Mouse (Mus musculus): ENCODE data around the gene Zfp622. TPM values are rescaled to one million over a fixed set of nuclear protein-coding genes. Genes with fewer than 3 reads are reported as not detected.

Zfp622 gene
- polyA plus RNA-seq, 1 experiment from 2014 or later = 38.8 TPM

DNA sequence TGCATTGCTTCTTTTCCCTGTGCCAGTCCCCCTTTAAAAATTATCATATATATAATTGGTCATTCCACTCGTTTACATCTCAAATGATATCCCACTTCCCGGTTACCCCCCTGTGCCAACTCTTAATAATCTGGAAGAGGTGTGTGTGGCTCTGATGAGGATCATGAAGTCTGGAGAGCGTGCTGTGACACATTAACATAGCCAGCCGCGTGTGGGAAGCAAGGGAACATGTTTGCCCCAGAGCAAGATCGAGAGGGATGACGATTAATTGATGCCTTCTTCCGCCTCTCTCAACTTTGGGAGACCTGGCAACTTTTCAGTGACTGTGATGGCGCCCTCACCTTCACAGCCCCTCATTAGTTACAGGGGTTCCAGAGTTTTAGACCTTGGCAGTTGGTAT, 34.5 kb upstream of the Zfp622 start:
- Histone ChIP-seq H3K36me3 (replicated peaks) (no peaks in the 10 kb centered on the region), H3K27me3 (replicated peaks) (no peaks in the 10 kb centered on the region), H3K4me1 (no peaks in the 10 kb centered on the region), H3K9ac (no peak overlapping the region), H3K9me3 (no peaks in the 10 kb centered on the region), H3K4me3 (no peak overlapping the region), H3K4me2 (no peak overlapping the region), H3K27ac (no peak overlapping the region)
- 88% methylated on average over 9 of the region's 9 CpGs for WGBS
- no peak for ATAC-seq (replicated peaks)

DNA sequence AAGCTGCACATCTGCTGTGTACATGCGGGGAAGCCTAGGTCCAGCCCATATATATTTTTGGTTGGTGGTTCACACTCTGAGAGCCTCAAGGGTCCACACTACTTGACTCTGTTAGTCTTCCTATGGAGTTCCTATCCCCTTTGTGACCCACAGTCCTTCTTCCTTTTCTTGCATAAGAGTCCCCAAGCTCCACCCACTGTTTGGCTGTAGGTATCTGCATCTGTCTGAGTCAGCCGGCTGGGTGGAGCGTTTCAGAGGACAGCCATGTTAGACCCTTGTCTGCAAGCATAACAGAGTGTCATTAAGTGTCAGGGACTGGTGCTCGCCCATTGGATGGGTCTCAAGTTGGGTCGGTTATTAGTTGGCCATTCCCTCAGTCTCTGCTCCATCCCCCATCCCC, 33.6 kb upstream of the Zfp622 start:
- Histone ChIP-seq H3K27ac (no peak overlapping the region), H3K9ac (no peak overlapping the region), H3K4me3 (no peak overlapping the region), H3K36me3 (replicated peaks) (no peaks in the 10 kb centered on the region), H3K4me2 (no peak overlapping the region), H3K9me3 (no peaks in the 10 kb centered on the region), H3K27me3 (replicated peaks) (no peaks in the 10 kb centered on the region), H3K4me1 (no peaks in the 10 kb centered on the region)
- no peak for ATAC-seq (replicated peaks)
- WGBS = 90% methylated on average over 5 of the region's 5 CpGs

DNA sequence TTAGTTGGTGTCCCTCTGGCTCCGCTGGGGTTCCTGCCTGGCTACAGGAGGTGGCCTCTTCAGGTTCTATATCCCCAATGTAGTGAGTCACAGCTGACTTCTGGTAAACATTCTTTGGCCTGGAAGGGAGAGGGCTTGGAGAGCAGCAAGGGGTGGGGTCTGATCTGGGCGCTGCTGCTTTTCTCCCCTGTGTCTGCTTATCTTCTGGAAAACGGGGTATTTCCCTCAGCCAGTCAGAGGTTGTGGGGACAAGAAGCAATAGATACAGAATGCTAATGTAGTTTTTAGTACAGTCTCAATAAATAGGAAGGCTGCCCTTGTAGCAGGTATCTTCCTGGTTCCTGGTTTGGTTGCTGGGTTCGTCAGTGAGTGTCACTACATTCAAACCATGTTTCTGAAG, 33.1 kb upstream of the Zfp622 start:
- ATAC-seq (replicated peaks) = no peak
- no peak overlapping the region for H3K4me2 ChIP-seq
- H3K9ac ChIP-seq = no peak overlapping the region
- no peak overlapping the region for H3K4me3 ChIP-seq
- 85% methylated on average over 4 of the region's 4 CpGs for WGBS
- H3K27me3 ChIP-seq (replicated peaks) = no peaks in the 10 kb centered on the region
- H3K27ac ChIP-seq = no peak overlapping the region
- H3K9me3 ChIP-seq = no peaks in the 10 kb centered on the region
- H3K4me1 ChIP-seq = no peaks in the 10 kb centered on the region
- no peaks in the 10 kb centered on the region for H3K36me3 ChIP-seq (replicated peaks)

- WGBS = 76% methylated on average over 5 of the region's 5 CpGs
Observed at GRCm38 (mm10) chr15:25956001-25956400, 28.2 kb upstream of the Zfp622 start.

GRCm38 (mm10) chr15:25956422-25957117, 27.6 kb upstream of the Zfp622 start:
- ATAC-seq (replicated peaks) = no peak
- H3K4me1 ChIP-seq = no peaks in the 10 kb centered on the region
- no peak overlapping the region for H3K9ac ChIP-seq
- no peaks in the 10 kb centered on the region for H3K27me3 ChIP-seq (replicated peaks)
- no peaks in the 10 kb centered on the region for H3K9me3 ChIP-seq
- 36% methylated on average over 11 of the region's 11 CpGs for WGBS
- H3K4me3 ChIP-seq = no peak overlapping the region
- no peaks in the 10 kb centered on the region for H3K36me3 ChIP-seq (replicated peaks)
- H3K4me2 ChIP-seq = no peak overlapping the region
- no peak overlapping the region for H3K27ac ChIP-seq

More at GRCm38 (mm10) chr15:25956001-25956400, 28.2 kb upstream of the Zfp622 start:
- Histone ChIP-seq H3K27me3 (replicated peaks) (no peaks in the 10 kb centered on the region), H3K36me3 (replicated peaks) (no peaks in the 10 kb centered on the region), H3K9me3 (no peaks in the 10 kb centered on the region), H3K27ac (no peak overlapping the region), H3K4me2 (no peak overlapping the region), H3K4me1 (no peaks in the 10 kb centered on the region), H3K9ac (no peak overlapping the region), H3K4me3 (no peak overlapping the region)
- ATAC-seq (replicated peaks) = no peak

DNA sequence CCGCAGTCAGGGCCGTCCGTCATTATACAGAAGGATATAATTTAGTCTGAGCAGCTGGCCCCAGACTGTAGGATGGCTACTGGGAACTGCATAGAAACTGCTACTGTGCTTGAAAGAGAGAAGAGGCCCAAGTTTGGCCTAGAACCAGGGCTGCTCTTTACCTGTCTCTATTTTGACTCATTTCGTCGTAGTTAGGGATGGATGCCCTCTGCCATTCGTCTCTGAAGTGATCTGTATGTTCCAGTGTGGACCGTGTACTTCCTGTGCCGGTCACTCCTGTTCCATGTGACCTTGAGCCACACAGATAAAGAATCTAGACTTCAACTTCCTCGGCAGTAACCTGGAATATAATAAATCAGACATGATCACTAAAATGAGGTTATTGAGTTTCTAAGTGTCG, 26.5 kb upstream of the Zfp622 start:
- Histone ChIP-seq H3K4me1 (no peaks in the 10 kb centered on the region), H3K4me2 (no peak overlapping the region), H3K36me3 (replicated peaks) (no peaks in the 10 kb centered on the region), H3K27ac (no peak overlapping the region), H3K9me3 (no peaks in the 10 kb centered on the region), H3K9ac (no peak overlapping the region), H3K27me3 (replicated peaks) (no peaks in the 10 kb centered on the region), H3K4me3 (no peak overlapping the region)
- ATAC-seq (replicated peaks) = no peak
- WGBS = 88% methylated on average over 10 of the region's 10 CpGs

DNA sequence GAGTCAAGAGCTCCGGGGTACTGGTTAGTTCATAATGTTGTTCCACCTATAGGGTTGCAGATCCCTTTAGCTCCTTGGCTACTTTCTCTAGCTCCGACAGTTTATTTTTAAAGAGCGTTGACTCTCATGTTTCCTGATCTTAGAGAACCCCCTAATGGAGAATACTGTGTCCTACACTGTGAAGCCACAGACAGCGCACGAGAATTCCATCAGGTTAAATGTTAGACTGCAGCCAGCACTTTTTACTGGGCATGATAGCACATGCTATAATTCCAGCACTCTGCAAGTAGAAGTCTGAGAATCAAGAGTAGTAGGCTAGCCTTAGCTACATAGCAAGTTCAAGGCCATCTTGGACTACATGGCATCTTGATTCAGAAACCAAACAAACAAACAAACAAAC, 24.8 kb upstream of the Zfp622 start:
- H3K27me3 ChIP-seq (replicated peaks) = no peaks in the 10 kb centered on the region
- no peak overlapping the region for H3K4me3 ChIP-seq
- WGBS = 35% methylated on average over 5 of the region's 5 CpGs
- H3K9me3 ChIP-seq = no peaks in the 10 kb centered on the region
- ATAC-seq (replicated peaks) = peak; percentile 89
- H3K4me2 ChIP-seq = no peak overlapping the region
- H3K27ac ChIP-seq = no peak overlapping the region
- H3K4me1 ChIP-seq = no peaks in the 10 kb centered on the region
- H3K9ac ChIP-seq = no peak overlapping the region
- no peaks in the 10 kb centered on the region for H3K36me3 ChIP-seq (replicated peaks)

DNA sequence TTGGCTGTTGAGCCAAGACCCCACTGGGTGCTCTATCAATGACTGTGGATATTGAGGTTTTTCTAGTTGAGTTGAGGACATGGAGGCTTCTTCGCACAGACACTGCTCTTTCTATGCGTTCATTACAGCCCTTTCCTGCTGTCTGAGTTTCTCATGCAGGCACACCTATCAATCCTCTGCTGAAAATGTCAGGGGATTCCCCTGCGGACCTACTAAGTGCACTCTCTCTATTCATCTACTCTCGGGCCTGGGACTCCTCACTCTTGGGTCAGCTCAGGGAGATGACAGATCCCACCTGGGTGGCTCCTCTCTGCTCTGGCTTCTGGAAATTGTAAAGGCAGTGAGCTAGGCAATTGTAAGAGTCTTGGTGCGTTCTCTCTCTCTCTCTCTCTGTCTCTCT, 23.9 kb upstream of the Zfp622 start:
- Histone ChIP-seq H3K4me3 (no peak overlapping the region), H3K4me2 (no peak overlapping the region), H3K27me3 (replicated peaks) (no peaks in the 10 kb centered on the region), H3K9ac (no peak overlapping the region), H3K4me1 (no peaks in the 10 kb centered on the region), H3K36me3 (replicated peaks) (no peaks in the 10 kb centered on the region), H3K27ac (no peak overlapping the region), H3K9me3 (no peaks in the 10 kb centered on the region)
- 92% methylated on average over 5 of the region's 5 CpGs for WGBS
- ATAC-seq (replicated peaks) = no peak

DNA sequence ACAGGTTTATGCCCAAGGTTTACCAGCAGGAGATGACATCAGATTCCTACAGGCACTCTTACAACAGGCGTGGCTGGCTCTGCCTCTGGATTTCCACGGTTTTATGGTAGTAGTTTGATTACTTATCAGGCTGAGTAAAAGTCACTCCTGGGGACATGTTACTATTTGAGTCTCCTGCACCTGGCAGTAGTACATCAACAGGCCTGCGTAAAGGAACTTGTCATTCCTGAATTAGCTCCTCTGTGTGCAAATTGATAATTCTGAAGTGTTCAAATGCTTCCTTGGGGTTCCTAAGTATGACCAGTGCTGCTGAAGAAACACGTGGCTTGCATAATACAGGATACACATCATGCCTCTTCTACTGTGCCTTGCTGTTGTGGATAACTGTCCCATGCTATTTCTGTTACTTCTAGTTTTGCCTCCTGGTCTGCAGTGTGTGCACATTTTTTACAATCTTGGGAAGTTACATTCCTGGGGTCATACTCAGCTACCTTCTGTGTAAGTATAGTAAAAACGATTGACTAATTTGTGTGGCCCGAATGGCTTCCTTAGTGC, 17.9 kb upstream of the Zfp622 start:
- Histone ChIP-seq H3K4me1 (no peaks in the 10 kb centered on the region), H3K9me3 (no peaks in the 10 kb centered on the region), H3K4me2 (no peak overlapping the region), H3K27me3 (replicated peaks) (no peaks in the 10 kb centered on the region), H3K9ac (no peak overlapping the region), H3K36me3 (replicated peaks) (no peaks in the 10 kb centered on the region), H3K4me3 (no peak overlapping the region), H3K27ac (no peak overlapping the region)
- ATAC-seq (replicated peaks) = no peak
- WGBS = 85% methylated on average over 6 of the region's 6 CpGs

GRCm38 (mm10) chr15:25971596-25971995, 12.6 kb upstream of the Zfp622 start:
- Histone ChIP-seq H3K4me1 (no peaks in the 10 kb centered on the region), H3K9me3 (no peaks in the 10 kb centered on the region), H3K4me3 (no peak overlapping the region), H3K27ac (no peak overlapping the region), H3K4me2 (no peak overlapping the region), H3K27me3 (replicated peaks) (no peaks in the 10 kb centered on the region), H3K9ac (no peak overlapping the region), H3K36me3 (replicated peaks) (no peaks in the 10 kb centered on the region)
- WGBS = 87% methylated on average over 9 of the region's 9 CpGs
- ATAC-seq (replicated peaks) = no peak

DNA sequence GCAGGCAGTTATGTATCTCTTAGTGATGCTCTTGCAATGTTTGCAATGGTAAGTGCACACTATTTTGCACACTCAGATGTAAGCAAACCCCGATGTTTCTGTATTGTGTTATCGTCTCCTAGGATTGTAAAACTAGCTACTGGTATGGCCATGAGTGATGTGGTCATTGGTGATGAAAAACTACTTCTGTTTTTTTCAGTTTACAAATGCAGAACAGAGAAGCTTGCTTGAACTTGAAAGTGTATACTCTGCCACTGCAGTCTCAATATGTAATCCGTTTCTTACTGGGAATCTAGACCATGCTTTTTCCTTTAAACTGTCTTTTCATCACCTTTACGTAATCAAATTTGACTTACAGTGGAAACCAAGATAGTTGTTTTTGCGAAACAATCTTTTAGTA, 11.4 kb upstream of the Zfp622 start:
- WGBS = 90% methylated on average over 5 of the region's 5 CpGs
- no peaks in the 10 kb centered on the region for H3K27me3 ChIP-seq (replicated peaks)
- no peaks in the 10 kb centered on the region for H3K36me3 ChIP-seq (replicated peaks)
- no peak overlapping the region for H3K9ac ChIP-seq
- no peaks in the 10 kb centered on the region for H3K4me1 ChIP-seq
- H3K9me3 ChIP-seq = no peaks in the 10 kb centered on the region
- no peak overlapping the region for H3K4me3 ChIP-seq
- ATAC-seq (replicated peaks) = no peak
- no peak overlapping the region for H3K27ac ChIP-seq
- H3K4me2 ChIP-seq = no peak overlapping the region

GRCm38 (mm10) chr15:25974352-25974751, 9.8 kb upstream of the Zfp622 start:
- no peak overlapping the region for H3K4me3 ChIP-seq
- no peaks in the 10 kb centered on the region for H3K9me3 ChIP-seq
- no peaks in the 10 kb centered on the region for H3K27me3 ChIP-seq (replicated peaks)
- no peaks in the 10 kb centered on the region for H3K36me3 ChIP-seq (replicated peaks)
- no peak overlapping the region for H3K4me2 ChIP-seq
- no peak for ATAC-seq (replicated peaks)
- no peak overlapping the region for H3K9ac ChIP-seq
- H3K27ac ChIP-seq = no peak overlapping the region
- H3K4me1 ChIP-seq = no peaks in the 10 kb centered on the region
- 98% methylated on average over 4 of the region's 4 CpGs for WGBS

DNA sequence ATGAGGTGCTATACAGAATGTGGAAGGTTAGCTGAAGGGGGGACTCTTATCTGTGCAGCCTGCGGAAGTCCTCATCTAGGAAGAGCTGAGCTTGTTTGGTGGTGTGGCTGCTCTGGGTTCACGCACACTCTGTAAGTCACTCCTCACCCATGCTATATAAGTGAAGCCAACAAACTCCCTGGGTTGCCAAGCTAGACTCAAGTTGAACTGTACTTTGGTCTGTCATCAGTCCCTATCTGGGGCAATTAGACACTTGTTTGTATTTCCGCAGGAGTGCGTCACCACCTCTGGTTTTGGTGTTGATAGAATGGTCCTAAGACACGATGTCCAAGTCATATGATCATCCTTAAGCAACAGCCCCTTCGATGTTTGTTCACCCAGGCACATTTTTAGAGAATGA, 8.4 kb upstream of the Zfp622 start:
- ATAC-seq (replicated peaks) = no peak
- Histone ChIP-seq H3K9ac (no peak overlapping the region), H3K4me1 (no peaks in the 10 kb centered on the region), H3K27me3 (replicated peaks) (no peaks in the 10 kb centered on the region), H3K36me3 (replicated peaks) (no peaks in the 10 kb centered on the region), H3K4me3 (no peak overlapping the region), H3K9me3 (no peaks in the 10 kb centered on the region), H3K4me2 (no peak overlapping the region), H3K27ac (no peak overlapping the region)
- 93% methylated on average over 6 of the region's 6 CpGs for WGBS

All from midbrain, embryonic 15.5 days (tissue).